Mouse (Mus musculus): ENCODE results near the gene Gstt2. TPM values are rescaled to one million over a fixed set of nuclear protein-coding genes. Genes with fewer than 3 reads are reported as not detected.
"Not testable (repeated sequence)": the region's sequence is repeated elsewhere in the genome, so short reads cannot be mapped to it uniquely, and the experiment has no call there.

Gstt2 gene
- polyA plus RNA-seq, 1 experiment from 2014 or later = 50.5 TPM

DNA sequence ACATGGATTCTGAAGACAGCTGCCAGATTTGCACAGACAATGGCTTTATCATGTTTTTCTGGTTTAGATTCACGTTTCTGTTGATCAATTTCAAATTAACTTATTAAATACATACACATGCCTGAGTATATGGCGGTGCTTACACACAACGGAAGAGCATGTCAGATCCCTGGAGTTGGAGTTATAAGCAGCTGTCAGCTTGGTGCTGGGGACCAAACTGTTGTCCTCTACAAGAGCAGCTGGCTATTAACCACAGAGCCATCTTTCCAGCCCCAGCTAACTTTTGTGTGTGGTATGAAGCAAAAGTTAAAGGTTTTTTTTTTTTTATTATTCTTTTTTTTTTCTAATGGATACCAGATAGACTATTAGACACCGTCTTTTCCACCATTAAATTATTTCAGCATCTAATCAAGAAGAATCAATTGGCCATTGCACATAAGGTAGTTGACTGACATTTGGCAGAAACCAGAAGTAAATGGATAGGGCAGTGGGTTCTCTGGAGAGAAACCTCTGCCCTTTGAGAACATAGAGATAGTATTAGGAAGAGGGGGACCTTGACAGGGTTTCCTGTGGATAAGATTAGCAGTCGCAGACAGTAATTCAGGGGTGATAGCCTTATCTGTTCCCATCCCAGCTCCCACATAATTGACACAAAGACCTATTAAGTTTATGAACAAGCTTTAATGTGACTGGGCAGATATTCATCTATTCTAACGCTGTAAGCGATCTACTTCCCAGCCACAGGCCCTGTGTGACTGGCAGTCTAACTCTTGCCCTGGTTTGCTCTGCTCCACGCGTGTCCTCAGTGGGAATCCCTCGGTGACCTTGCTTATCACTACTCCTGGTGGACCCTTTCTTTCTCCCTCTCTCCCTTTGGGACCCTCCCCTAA is 35.0 kb upstream of the Gstt2 start:
- peaks cover 17% of the 10 kb centered on the region for H3K4me1 ChIP-seq (replicated peaks)
- peak; percentile 35 for ATAC-seq (ENCODE audit: insufficient read depth)
- no peak overlapping the region for H3K27ac ChIP-seq (replicated peaks)
- H3K4me3 ChIP-seq (replicated peaks) = peak overlapping the region; percentile 49
- 29% methylated on average over 10 of the region's 10 CpGs for WGBS (ENCODE audit: insufficient replicate concordance)
- H3K27me3 ChIP-seq = 0 out of 2 replicates have a peak, but pooled peaks cover 13% of the 10 kb centered on the region
- peak overlapping the region; percentile 19; the same call in 1 of the 2 replicates for H3K9ac ChIP-seq
- no peaks in the 10 kb centered on the region for H3K9me3 ChIP-seq (replicated peaks)
- peak overlapping the region; percentile 72 for H3K4me2 ChIP-seq
- H3K36me3 ChIP-seq (replicated peaks) = no peaks in the 10 kb centered on the region

- H3K4me1 ChIP-seq (replicated peaks) = peaks cover 42% of the 10 kb centered on the region
- H3K4me3 ChIP-seq (replicated peaks) = no peak overlapping the region
- H3K9ac ChIP-seq = no peak overlapping the region
- no peak for ATAC-seq (ENCODE audit: insufficient read depth)
- no peaks in the 10 kb centered on the region for H3K9me3 ChIP-seq (replicated peaks)
- 62% methylated on average over 5 of the region's 5 CpGs for WGBS (ENCODE audit: insufficient replicate concordance)
- no peaks in the 10 kb centered on the region for H3K27me3 ChIP-seq
- H3K27ac ChIP-seq (replicated peaks) = no peak overlapping the region
- no peak overlapping the region for H3K4me2 ChIP-seq
- peaks cover 13% of the 10 kb centered on the region for H3K36me3 ChIP-seq (replicated peaks)
Observed at GRCm38 (mm10) chr10:75861587-75861986, 24.4 kb upstream of the Gstt2 start.

DNA sequence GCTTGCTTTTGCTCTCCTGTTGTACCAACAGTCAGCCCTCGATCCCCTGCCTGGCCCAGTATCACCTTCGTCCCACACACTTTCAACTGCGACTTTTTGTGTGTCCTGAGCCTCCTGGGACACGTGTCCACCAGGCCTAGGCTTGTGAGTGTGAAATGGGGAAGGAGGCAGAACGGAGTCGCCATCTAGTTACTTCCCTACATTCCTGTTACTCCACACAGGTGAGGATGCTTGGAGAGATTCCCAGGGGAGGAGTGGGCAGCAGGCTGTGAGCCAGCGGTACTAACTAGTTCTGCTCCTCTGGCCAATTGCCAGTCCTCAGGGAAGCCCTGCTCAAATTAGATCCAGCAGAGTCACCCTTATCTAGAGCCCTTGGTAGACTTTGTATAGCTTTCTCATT is 23.5 kb upstream of the Gstt2 start:
- Histone ChIP-seq H3K4me2 (peak overlapping the region; percentile 92), H3K4me1 (replicated peaks) (peaks cover 42% of the 10 kb centered on the region), H3K9me3 (replicated peaks) (no peaks in the 10 kb centered on the region), H3K36me3 (replicated peaks) (peaks cover 13% of the 10 kb centered on the region), H3K4me3 (replicated peaks) (no peak overlapping the region), H3K27me3 (no peaks in the 10 kb centered on the region), H3K9ac (no peak overlapping the region), H3K27ac (replicated peaks) (no peak overlapping the region)
- no peak for ATAC-seq (ENCODE audit: insufficient read depth)
- 37% methylated on average over 7 of the region's 7 CpGs for WGBS (ENCODE audit: insufficient replicate concordance)

DNA sequence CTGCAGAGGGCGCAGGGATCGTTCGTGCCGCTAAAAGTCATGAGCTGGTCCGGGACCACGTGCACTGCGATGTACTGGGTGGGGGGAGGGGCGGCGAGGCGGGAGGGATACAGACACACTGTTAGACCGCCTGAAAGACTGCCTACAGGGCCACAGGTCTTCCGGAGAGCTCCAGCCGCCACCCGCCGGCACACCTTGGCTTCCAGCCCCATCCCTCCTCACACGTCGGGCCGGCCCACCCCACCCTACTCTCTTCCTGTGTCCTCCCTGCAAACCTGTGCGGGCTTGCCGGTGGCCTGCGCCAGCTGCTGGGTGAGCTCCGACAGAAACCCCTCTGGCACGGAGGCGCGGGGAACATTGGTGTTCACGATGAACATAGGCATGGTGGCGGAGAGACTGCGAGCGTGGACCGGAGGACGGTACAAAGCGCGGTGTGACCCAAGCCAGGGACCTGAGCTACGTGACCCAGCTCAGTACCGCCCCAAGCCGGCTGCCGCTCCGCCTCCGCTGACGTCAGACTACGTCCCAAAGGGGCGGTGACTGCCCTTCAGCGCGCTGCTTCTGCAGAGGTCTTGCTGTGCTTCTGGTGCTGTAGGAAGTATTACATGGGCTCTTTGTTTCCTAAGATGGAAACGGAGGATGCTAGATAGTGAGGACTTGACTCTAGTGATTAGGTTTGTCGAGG is 22.7 kb upstream of the Gstt2 start, which contains the start of gene Mif:
TSS of gene Mif (minus strand) at position 455 of the 685 bp plus-strand sequence.
- Histone ChIP-seq H3K9ac (peak within 1 kb of the TSS; percentile 71), H3K27ac (replicated peaks) (peak within 1 kb of the TSS; percentile 85), H3K4me1 (replicated peaks) (peaks cover 42% of the 10 kb centered on the region), H3K4me3 (replicated peaks) (peak within 1 kb of the TSS; percentile 70), H3K36me3 (replicated peaks) (peaks cover 13% of the 10 kb centered on the region), H3K4me2 (peak within 1 kb of the TSS; percentile 92)
- not testable (repeated sequence) for H3K9me3 ChIP-seq (replicated peaks); H3K27me3 ChIP-seq
- under 1% methylated on average over 46 of the region's 46 CpGs for WGBS (ENCODE audit: insufficient replicate concordance)
- peak; percentile 93 for ATAC-seq (ENCODE audit: insufficient read depth)

DNA sequence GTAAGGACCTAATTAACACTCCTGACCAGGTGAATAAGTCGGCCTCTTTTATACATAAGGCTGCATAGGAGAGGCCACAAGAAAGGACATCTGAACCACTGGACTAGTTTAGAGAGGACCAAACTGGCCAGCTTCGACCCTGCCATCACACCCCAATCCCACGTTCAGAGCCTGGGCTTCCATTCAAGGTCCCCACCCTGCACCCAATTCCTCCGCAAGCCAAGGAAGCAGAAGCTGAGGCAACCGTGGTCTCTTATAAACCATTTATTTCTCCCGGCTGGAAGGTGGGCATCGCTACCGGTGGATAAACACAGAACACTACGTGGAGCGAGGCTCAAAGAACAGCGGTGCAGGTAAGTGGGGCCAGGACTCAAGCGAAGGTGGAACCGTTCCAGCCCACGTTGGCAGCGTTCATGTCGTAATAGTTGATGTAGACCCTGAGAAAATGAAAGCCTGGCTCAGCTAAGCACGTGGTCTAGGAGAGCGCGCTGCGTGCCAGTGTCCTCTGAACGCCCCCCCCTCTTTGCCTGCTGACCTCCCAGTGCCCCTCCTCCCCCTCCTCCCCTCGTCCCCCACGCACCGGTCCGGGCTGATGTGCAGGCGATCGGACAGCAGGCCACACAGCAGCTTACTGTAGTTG is 22.0 kb upstream of the Gstt2 start:
- peak overlapping the region; percentile 85 for H3K27ac ChIP-seq (replicated peaks)
- ATAC-seq (ENCODE audit: insufficient read depth) = peak; percentile 40

DNA sequence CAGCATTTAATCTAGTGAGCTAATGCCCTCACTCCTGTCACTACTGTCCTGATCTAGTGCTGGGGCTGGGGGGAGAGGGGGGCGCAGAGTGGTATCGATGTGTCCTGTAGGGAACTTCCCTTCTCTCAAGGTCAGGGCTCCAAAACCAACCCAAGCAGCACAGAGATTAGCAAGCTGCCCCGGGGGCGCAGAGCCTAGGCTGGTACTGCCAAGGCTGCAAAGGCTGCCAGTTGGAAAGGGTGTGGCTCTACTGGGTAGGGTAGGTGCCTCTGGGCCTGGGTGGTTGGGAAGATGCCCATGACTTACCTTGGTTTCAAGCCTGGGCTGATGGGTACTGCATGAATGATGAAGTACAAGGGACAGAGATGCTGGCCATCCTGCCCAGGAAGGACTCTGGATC is 20.4 kb upstream of the Gstt2 start:
- Histone ChIP-seq H3K4me1 (replicated peaks) (peaks cover 42% of the 10 kb centered on the region), H3K4me2 (no peak overlapping the region; the same call in 1 of the 2 replicates), H3K27ac (replicated peaks) (no peak overlapping the region), H3K4me3 (replicated peaks) (no peak overlapping the region), H3K9ac (no peak overlapping the region), H3K27me3 (no peaks in the 10 kb centered on the region), H3K36me3 (replicated peaks) (peaks cover 13% of the 10 kb centered on the region), H3K9me3 (replicated peaks) (no peaks in the 10 kb centered on the region)
- WGBS (ENCODE audit: insufficient replicate concordance) = 72% methylated on average over 4 of the region's 4 CpGs
- no peak for ATAC-seq (ENCODE audit: insufficient read depth)

More for the DNA sequence above, 22.0 kb upstream of the Gstt2 start:
- peak overlapping the region; percentile 71 for H3K9ac ChIP-seq
- no peaks in the 10 kb centered on the region for H3K27me3 ChIP-seq
- no peaks in the 10 kb centered on the region for H3K9me3 ChIP-seq (replicated peaks)
- H3K4me2 ChIP-seq = peak overlapping the region; percentile 92
- peaks cover 42% of the 10 kb centered on the region for H3K4me1 ChIP-seq (replicated peaks)
- H3K36me3 ChIP-seq (replicated peaks) = peaks cover 13% of the 10 kb centered on the region
- WGBS (ENCODE audit: insufficient replicate concordance) = 2% methylated on average over 27 of the region's 27 CpGs
- peak overlapping the region; percentile 70 for H3K4me3 ChIP-seq (replicated peaks)

DNA sequence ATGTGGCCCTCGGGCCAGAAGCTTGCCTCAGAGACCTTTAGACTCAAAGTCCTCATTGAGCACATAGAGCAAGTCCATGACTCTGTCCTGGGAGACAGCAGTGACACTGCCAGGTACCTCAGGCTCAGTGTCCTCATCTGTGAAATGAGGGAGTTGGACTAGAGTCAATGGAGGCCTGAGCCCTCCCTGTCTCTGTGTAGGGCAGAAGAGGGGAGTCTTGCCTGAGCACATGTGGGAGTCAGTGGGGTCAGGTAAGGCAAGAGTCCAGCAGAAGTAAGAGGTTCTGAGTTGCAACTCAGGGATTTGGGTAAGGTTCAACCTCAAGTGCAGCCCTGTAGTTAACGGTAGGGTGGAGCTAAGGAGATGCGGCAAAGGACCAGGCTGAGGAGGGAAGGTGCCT is 19.8 kb upstream of the Gstt2 start:
- peaks cover 13% of the 10 kb centered on the region for H3K36me3 ChIP-seq (replicated peaks)
- no peak overlapping the region for H3K4me2 ChIP-seq
- 68% methylated on average over 3 of the region's 3 CpGs for WGBS (ENCODE audit: insufficient replicate concordance)
- H3K4me1 ChIP-seq (replicated peaks) = peaks cover 42% of the 10 kb centered on the region
- ATAC-seq (ENCODE audit: insufficient read depth) = no peak
- no peak overlapping the region for H3K27ac ChIP-seq (replicated peaks)
- H3K27me3 ChIP-seq = peaks cover 6% of the 10 kb centered on the region
- H3K9me3 ChIP-seq (replicated peaks) = no peaks in the 10 kb centered on the region
- no peak overlapping the region for H3K9ac ChIP-seq
- no peak overlapping the region for H3K4me3 ChIP-seq (replicated peaks)

- H3K4me2 ChIP-seq = no peak overlapping the region
- ATAC-seq (ENCODE audit: insufficient read depth) = no peak
- WGBS (ENCODE audit: insufficient replicate concordance) = 74% methylated on average over 11 of the region's 11 CpGs
- no peak overlapping the region for H3K4me3 ChIP-seq (replicated peaks)
- H3K9ac ChIP-seq = no peak overlapping the region
- peaks cover 12% of the 10 kb centered on the region for H3K27me3 ChIP-seq
- peaks cover 13% of the 10 kb centered on the region for H3K36me3 ChIP-seq (replicated peaks)
- H3K27ac ChIP-seq (replicated peaks) = no peak overlapping the region
- no peaks in the 10 kb centered on the region for H3K9me3 ChIP-seq (replicated peaks)
- H3K4me1 ChIP-seq (replicated peaks) = peaks cover 37% of the 10 kb centered on the region
Observed at GRCm38 (mm10) chr10:75856155-75856907, 19.1 kb upstream of the Gstt2 start.

- Histone ChIP-seq H3K27me3 (peaks cover 20% of the 10 kb centered on the region), H3K4me1 (replicated peaks) (peaks cover 30% of the 10 kb centered on the region), H3K9me3 (replicated peaks) (no peaks in the 10 kb centered on the region), H3K36me3 (replicated peaks) (peaks cover 13% of the 10 kb centered on the region), H3K4me2 (no peak overlapping the region), H3K4me3 (replicated peaks) (no peak overlapping the region), H3K27ac (replicated peaks) (no peak overlapping the region), H3K9ac (no peak overlapping the region)
- WGBS (ENCODE audit: insufficient replicate concordance) = 82% methylated on average over 15 of the region's 15 CpGs
- no peak for ATAC-seq (ENCODE audit: insufficient read depth)
Observed at GRCm38 (mm10) chr10:75855416-75855981, 18.3 kb upstream of the Gstt2 start.

DNA sequence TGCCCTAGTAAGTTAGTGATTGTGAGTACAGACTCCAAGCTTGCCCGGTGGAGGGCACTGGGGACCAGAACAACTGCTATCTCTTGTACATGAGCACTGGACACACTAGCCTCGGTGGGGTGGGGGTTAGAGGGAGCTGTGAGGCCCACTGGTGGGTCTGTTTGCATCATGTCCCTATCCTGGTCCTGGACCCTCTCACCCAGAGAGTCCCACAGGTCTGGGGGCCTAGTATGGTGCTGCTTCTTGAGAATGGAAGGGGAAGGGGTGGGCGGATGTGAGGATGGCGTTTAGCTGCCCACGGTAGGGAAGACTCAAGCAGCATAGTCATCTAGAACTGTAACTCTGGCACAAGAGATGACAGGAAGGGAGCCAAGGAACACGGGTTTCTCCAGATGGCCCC is 17.6 kb upstream of the Gstt2 start:
- no peak for ATAC-seq (ENCODE audit: insufficient read depth)
- no peak overlapping the region for H3K9ac ChIP-seq
- H3K4me2 ChIP-seq = no peak overlapping the region
- peaks cover 26% of the 10 kb centered on the region for H3K4me1 ChIP-seq (replicated peaks)
- H3K36me3 ChIP-seq (replicated peaks) = peaks cover 13% of the 10 kb centered on the region
- no peak overlapping the region for H3K4me3 ChIP-seq (replicated peaks)
- H3K27ac ChIP-seq (replicated peaks) = no peak overlapping the region
- no peaks in the 10 kb centered on the region for H3K9me3 ChIP-seq (replicated peaks)
- 74% methylated on average over 6 of the region's 6 CpGs for WGBS (ENCODE audit: insufficient replicate concordance)
- H3K27me3 ChIP-seq = peaks cover 21% of the 10 kb centered on the region
